ENCODE assay signal across 8 mouse cellular contexts in the genomic region with DNA sequence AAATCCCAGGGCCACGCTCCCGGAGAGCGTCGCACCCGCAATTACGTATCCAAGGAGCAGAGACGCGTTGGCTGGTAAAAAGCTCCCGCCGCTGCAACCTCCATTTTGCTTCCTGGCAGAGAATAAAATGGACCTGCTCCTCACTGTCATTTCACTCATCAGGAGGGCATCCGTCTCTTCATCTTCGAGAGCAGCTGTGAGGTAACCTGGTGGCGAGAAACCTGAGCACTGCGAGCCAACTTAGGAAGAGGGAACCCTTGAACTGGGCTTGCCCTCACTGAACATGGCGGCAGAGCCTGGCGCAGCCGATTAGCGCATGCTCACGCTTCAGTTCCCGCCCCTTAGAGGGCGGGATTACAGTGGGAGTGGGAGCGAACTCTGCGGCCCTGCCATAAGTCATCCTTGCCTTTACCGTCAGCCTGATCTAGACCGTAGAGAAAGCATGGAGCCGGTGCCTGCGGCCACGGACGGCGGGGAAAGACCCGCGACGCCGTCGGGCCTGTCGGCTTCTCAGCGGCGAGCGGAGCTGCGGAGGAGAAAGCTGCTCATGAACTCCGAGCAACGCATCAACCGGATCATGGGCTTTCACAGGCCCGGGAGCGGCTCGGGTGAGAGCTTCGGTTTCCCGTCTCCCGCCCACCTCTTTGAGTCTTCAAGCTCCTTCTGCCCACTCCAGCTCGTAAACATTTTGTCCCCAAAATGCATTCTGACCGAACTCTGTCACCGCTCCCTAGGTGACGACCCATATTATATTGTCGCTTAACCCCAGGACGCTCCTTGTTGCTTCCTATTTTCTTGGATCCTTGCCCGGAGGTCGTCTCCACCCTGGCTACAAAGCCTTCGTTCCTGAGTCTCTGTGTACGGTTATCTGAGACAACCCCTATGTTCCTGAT. TPM values are rescaled to one million over a fixed set of nuclear protein-coding genes. Genes with fewer than 3 reads are reported as not detected.
DNase-seq lines count a peak whose midpoint lies in the region; ATAC-seq lines count a peak whose summit lies in the region.

A gene (plus strand): TSS at position 357 of the 893 bp plus-strand sequence.

- WGBS in heart, embryonic 13.5 days = under 1% methylated on average over 59 of the region's 59 CpGs
- WGBS in liver, embryonic 12.5 days (ENCODE audit: insufficient replicate concordance) = under 1% methylated on average over 59 of the region's 59 CpGs
- under 1% methylated on average over 59 of the region's 59 CpGs for WGBS in stomach, embryonic 15.5 days

- peak within 1 kb of the TSS; percentile 88 for H3K4me3 ChIP-seq in brown adipose tissue, adult 24 weeks (ENCODE audit: insufficient read depth, low read depth, low read length)
- H3K4me3 ChIP-seq in heart, embryonic 13.5 days = peak within 1 kb of the TSS; percentile 91
- H3K4me3 ChIP-seq in liver, embryonic 12.5 days = peak within 1 kb of the TSS; percentile 86
- peak within 1 kb of the TSS; percentile 64 for H3K4me3 ChIP-seq in stomach, embryonic 15.5 days (replicated peaks)

- peaks cover 32% of the 10 kb centered on the region for H3K36me3 ChIP-seq in heart, embryonic 13.5 days
- peaks cover 32% of the 10 kb centered on the region for H3K36me3 ChIP-seq in liver, embryonic 12.5 days
- peaks cover 6% of the 10 kb centered on the region for H3K36me3 ChIP-seq in stomach, embryonic 15.5 days

- DNase-seq in CD4-positive, CD25-positive, alpha-beta regulatory T cell, adult 2 months (ENCODE audit: low read depth, low spot score) = peak; percentile 94
- peak; percentile 51 for DNase-seq in fat pad, adult 2 months (ENCODE audit: extremely low read depth, low read depth, low spot score)
- DNase-seq in kidney, postnatal 10 days = peak; percentile 93
- peak; percentile 76 to 81 for DNase-seq in natural killer cell, adult 2 months (ENCODE audit: low spot score in 2 of 2)

- H3K9ac ChIP-seq in heart, embryonic 13.5 days = peak within 1 kb of the TSS; percentile 94
- peak within 1 kb of the TSS; percentile 85 for H3K9ac ChIP-seq in liver, embryonic 12.5 days
- H3K9ac ChIP-seq in stomach, embryonic 15.5 days = peak within 1 kb of the TSS; percentile 70; the same call in 1 of the 2 replicates

- H3K4me1 ChIP-seq in brown adipose tissue, adult 24 weeks (ENCODE audit: control insufficient read depth, insufficient read depth, insufficient read length, low read length) = no peaks in the 10 kb centered on the region
- H3K4me1 ChIP-seq in heart, embryonic 13.5 days = peaks cover 22% of the 10 kb centered on the region
- H3K4me1 ChIP-seq in liver, embryonic 12.5 days = peaks cover 32% of the 10 kb centered on the region
- peaks cover 13% of the 10 kb centered on the region; the same call in 1 of the 2 replicates for H3K4me1 ChIP-seq in stomach, embryonic 15.5 days

- H3K27me3 ChIP-seq in heart, embryonic 13.5 days (replicated peaks) = no peaks in the 10 kb centered on the region
- H3K27me3 ChIP-seq in liver, embryonic 12.5 days (replicated peaks) = no peaks in the 10 kb centered on the region
- H3K27me3 ChIP-seq in stomach, embryonic 15.5 days (replicated peaks) = no peaks in the 10 kb centered on the region

- peak within 1 kb of the TSS; percentile 94 for H3K27ac ChIP-seq in brown adipose tissue, adult 24 weeks (replicated peaks; ENCODE audit: low read depth, low read length)
- H3K27ac ChIP-seq in heart, embryonic 13.5 days (replicated peaks) = peak within 1 kb of the TSS; percentile 88
- peak within 1 kb of the TSS; percentile 85 for H3K27ac ChIP-seq in liver, embryonic 12.5 days
- H3K27ac ChIP-seq in stomach, embryonic 15.5 days = peak within 1 kb of the TSS; percentile 84

- no peaks in the 10 kb centered on the region for H3K9me3 ChIP-seq in heart, embryonic 13.5 days
- H3K9me3 ChIP-seq in liver, embryonic 12.5 days (replicated peaks) = no peaks in the 10 kb centered on the region
- H3K9me3 ChIP-seq in stomach, embryonic 15.5 days = no peaks in the 10 kb centered on the region

- peak; percentile 85 for ATAC-seq in heart, embryonic 13.5 days (ENCODE audit: extremely low read depth, insufficient number of reproducible peaks, low FRiP score, low TSS enrichment)
- ATAC-seq in liver, embryonic 12.5 days = peak; percentile 99
- peak; percentile 99 for ATAC-seq in stomach, embryonic 15.5 days (ENCODE audit: insufficient read depth, low FRiP score, low read depth)

- H3K4me2 ChIP-seq in heart, embryonic 13.5 days = peak within 1 kb of the TSS; percentile 83
- H3K4me2 ChIP-seq in liver, embryonic 12.5 days = peak within 1 kb of the TSS; percentile 78
- H3K4me2 ChIP-seq in stomach, embryonic 15.5 days = peak within 1 kb of the TSS; percentile 52

RNA-seq across cellular contexts. Expression of the gene that starts here (rescaled TPM):
- 16.6 and 19.3 TPM in 2 replicates for polyA plus RNA-seq in brown adipose tissue, adult 24 weeks (2012; ENCODE audit: insufficient read depth, insufficient read length, missing spikeins)
- polyA plus RNA-seq in heart, embryonic 13.5 days (2015; fragmentation: Nextera tagmentation; extraction: Ambion mirVana) = 30.9 and 36.8 TPM in 2 replicates
- 19.1 and 20.9 TPM in 2 replicates for polyA plus RNA-seq in liver, embryonic 12.5 days (2016; fragmentation: Nextera tagmentation; extraction: Ambion mirVana)
- 49.2 and 53.0 TPM in 2 replicates for polyA plus RNA-seq in stomach, embryonic 15.5 days (2015; fragmentation: Nextera tagmentation; extraction: Ambion mirVana)

Comparison
In these comparisons a context has a peak if more than half of its experiments do, and no peak if none do; other contexts are left out.
1. Peak in every context shown above with its lines: DNase-seq, ATAC-seq, H3K4me3 ChIP-seq and H3K27ac ChIP-seq.